Mouse (Mus musculus): ENCODE data around the gene 2410131K14Rik.

DNA sequence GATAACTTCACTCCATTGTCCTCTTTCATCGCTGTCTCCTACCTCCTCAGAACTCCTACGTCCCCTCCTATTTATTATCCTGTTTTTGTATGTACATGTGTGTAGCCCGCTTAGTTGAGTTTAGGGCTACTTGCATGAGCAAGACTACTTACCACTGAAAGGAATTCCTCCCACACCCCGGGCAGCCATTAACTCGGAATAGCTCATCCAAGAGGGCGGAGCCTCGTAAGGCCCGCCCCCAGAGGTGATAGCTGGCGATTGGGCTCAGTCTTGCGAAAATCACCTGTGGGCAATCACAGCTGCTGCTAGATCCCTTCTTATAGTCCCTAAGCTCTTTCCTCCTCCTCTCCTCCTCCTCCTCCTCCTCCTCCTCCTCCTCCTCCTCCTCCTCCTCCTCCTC is 66.2 kb downstream of the 2410131K14Rik start:
- TF ChIP-seq CTCF (IDR thresholded peaks at IDR 0.05; ENCODE audit: borderline replicate concordance, control insufficient read depth, extremely low read depth, insufficient read depth, low read length, poor library complexity): no peak
- TF ChIP-seq POLR2A (IDR thresholded peaks at IDR 0.05; ENCODE audit: control insufficient read depth, extremely low read depth, insufficient read depth, low read length, poor library complexity): no peak

Measured in thymus, adult 2 months (tissue).